Mouse (Mus musculus): Measurements from ENCODE around the gene Zfpm1. TPM values are rescaled to one million over a fixed set of nuclear protein-coding genes. Genes with fewer than 3 reads are reported as not detected.
A peak's percentile ranks its signal among the peaks of the same experiment; 100 is the strongest.

The Zfpm1 gene
- polyA plus RNA-seq, 1 experiment: not detected

DNA sequence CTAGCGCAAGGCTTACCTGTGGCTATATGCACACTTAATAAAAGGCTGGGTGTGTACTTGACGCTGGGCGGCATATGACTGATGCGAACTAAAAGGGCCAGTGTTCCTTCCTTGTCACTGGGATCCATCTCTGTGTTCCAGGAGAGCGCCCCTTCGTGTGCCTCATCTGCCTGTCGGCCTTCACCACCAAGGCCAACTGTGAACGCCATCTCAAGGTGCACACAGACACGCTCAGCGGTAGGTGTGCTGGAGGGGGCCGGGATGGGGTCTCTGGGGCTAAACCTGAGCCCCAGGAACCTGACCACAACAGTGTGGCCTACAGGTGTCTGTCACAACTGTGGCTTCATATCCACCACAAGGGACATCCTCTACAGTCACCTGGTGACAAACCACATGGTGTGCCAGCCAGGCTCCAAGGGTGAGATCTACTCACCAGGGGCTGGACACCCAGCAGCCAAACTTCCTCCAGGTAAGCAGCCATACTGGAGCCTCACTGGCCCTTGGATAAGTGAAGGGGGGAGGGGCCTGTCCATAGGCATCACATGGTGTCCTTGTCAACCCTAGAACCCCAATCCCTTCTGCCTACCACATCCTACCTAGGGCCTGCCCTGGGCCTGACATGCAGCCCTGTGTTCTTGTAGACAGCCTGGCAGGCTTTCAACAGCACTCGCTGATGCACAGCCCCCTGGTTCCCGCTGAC, 53.0 kb downstream of the Zfpm1 start:
- peaks cover 17% of the 10 kb centered on the region for H3K4me1 ChIP-seq (ENCODE audit: control insufficient read depth, insufficient read depth, low read length)
- no peak overlapping the region for H3K4me3 ChIP-seq (ENCODE audit: insufficient read depth, low read depth, low read length)
- WGBS: 90% methylated on average over 13 of the region's 13 CpGs
- H3K27ac ChIP-seq (ENCODE audit: insufficient read depth, low read depth, low read length): no peak overlapping the region
- no peak for TF ChIP-seq POLR2A (IDR thresholded peaks at IDR 0.05; ENCODE audit: insufficient read depth, low read depth, low read length)
- TF ChIP-seq CTCF (IDR thresholded peaks at IDR 0.05; ENCODE audit: insufficient read depth, low read depth, low read length): no peak

DNA sequence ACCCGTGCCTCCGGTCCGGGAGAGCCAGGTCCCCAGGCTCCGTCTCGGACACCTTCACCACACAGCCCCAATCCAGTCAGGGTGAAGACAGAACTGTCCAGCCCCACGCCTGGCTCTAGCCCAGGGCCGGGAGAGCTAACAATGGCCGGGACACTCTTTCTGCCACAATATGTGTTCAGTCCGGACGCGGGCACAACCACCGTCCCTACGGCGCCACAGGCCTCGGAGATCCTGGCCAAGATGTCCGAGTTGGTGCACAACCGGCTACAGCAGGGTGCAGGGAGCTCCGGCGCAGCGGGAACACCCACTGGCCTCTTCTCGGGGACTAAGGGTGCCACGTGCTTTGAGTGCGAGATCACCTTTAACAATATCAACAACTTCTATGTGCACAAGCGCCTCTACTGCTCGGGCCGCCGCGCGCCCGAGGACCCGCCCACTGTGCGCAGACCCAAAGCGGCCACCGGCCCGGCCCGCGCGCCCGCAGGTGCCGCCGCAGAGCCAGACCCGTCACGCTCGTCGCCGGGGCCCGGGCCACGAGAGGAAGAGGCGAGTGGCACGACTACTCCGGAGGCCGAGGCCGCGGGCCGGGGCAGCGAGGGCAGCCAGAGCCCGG, 53.8 kb downstream of the Zfpm1 start:
- Histone ChIP-seq H3K4me3 (ENCODE audit: insufficient read depth, low read depth, low read length) (peak overlapping the region; percentile 55), H3K4me1 (ENCODE audit: control insufficient read depth, insufficient read depth, low read length) (peaks cover 17% of the 10 kb centered on the region), H3K27ac (ENCODE audit: insufficient read depth, low read depth, low read length) (no peak overlapping the region)
- no peak for TF ChIP-seq POLR2A (IDR thresholded peaks at IDR 0.05; ENCODE audit: insufficient read depth, low read depth, low read length)
- TF ChIP-seq CTCF (IDR thresholded peaks at IDR 0.05; ENCODE audit: insufficient read depth, low read depth, low read length): no peak
- 20% methylated on average over 57 of the region's 57 CpGs for WGBS

- H3K27ac ChIP-seq (ENCODE audit: insufficient read depth, low read depth, low read length): no peak overlapping the region
- WGBS: 16% methylated on average over 81 of the region's 81 CpGs
- H3K4me3 ChIP-seq (ENCODE audit: insufficient read depth, low read depth, low read length): peak overlapping the region; percentile 55
Measured at GRCm38 (mm10) chr8:122336251-122336910, 54.4 kb downstream of the Zfpm1 start.

GRCm38 (mm10) chr8:122338852-122339251, 56.9 kb downstream of the Zfpm1 start:
- 61% methylated on average over 6 of the region's 6 CpGs for WGBS
- no peak for TF ChIP-seq POLR2A (IDR thresholded peaks at IDR 0.05; ENCODE audit: insufficient read depth, low read depth, low read length)
- no peak for TF ChIP-seq CTCF (IDR thresholded peaks at IDR 0.05; ENCODE audit: insufficient read depth, low read depth, low read length)
- Histone ChIP-seq H3K4me1 (ENCODE audit: control insufficient read depth, insufficient read depth, low read length) (peaks cover 31% of the 10 kb centered on the region), H3K27ac (ENCODE audit: insufficient read depth, low read depth, low read length) (no peak overlapping the region), H3K4me3 (ENCODE audit: insufficient read depth, low read depth, low read length) (no peak overlapping the region)

More at GRCm38 (mm10) chr8:122336251-122336910, 54.4 kb downstream of the Zfpm1 start:
- TF ChIP-seq CTCF (IDR thresholded peaks at IDR 0.05; ENCODE audit: insufficient read depth, low read depth, low read length) (no peak), POLR2A (IDR thresholded peaks at IDR 0.05; ENCODE audit: insufficient read depth, low read depth, low read length) (peak; percentile 49; the same call in 1 of the 2 replicates)
- peaks cover 17% of the 10 kb centered on the region for H3K4me1 ChIP-seq (ENCODE audit: control insufficient read depth, insufficient read depth, low read length)

DNA sequence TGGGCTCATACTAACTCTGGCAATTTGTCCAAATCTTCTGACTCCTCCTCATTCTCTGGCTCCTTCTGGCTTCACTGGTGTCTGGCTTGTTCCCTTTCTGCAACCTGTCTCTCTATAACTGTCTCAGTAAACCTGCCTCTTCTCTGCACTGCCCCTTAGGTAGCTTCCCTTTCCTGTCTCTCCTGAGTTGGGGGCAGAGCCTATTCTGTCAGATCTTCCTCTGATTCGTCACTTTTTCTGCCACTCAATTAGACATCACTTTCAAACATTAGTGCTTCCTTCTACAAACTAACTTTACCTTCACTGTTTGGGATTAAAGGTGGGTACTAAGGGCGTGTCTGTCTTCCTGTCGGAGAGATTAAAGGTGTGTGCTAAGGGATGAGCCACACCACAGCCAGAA, 58.8 kb downstream of the Zfpm1 start:
- Histone ChIP-seq H3K4me1 (ENCODE audit: control insufficient read depth, insufficient read depth, low read length) (peaks cover 42% of the 10 kb centered on the region), H3K27ac (ENCODE audit: insufficient read depth, low read depth, low read length) (no peak overlapping the region), H3K4me3 (ENCODE audit: insufficient read depth, low read depth, low read length) (no peak overlapping the region)
- 87% methylated on average over 3 of the region's 3 CpGs for WGBS
- TF ChIP-seq CTCF (IDR thresholded peaks at IDR 0.05; ENCODE audit: insufficient read depth, low read depth, low read length) (no peak), POLR2A (IDR thresholded peaks at IDR 0.05; ENCODE audit: insufficient read depth, low read depth, low read length) (no peak)

DNA sequence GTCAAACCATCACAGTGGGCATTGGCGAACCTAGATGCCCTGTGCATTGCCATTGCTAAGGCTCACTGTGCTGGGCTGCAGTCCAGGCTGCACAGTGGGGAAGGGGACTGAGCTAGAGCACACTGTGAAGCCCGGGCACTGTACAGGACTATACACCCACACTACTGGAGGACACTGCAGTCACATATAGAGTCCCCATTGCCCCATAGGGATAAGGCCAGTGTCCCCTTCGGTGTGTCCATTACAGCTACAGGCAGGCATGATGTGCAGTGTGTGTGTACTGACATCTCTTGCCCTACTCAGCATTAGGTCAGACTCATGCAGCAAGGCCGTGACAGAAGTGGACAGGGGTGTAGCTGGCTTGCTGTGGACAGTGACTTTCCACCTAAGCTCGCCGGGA, 59.8 kb downstream of the Zfpm1 start:
- peaks cover 33% of the 10 kb centered on the region for H3K4me1 ChIP-seq (ENCODE audit: control insufficient read depth, insufficient read depth, low read length)
- no peak overlapping the region for H3K27ac ChIP-seq (ENCODE audit: insufficient read depth, low read depth, low read length)
- 82% methylated on average over 6 of the region's 6 CpGs for WGBS
- TF ChIP-seq CTCF (IDR thresholded peaks at IDR 0.05; ENCODE audit: insufficient read depth, low read depth, low read length): no peak
- H3K4me3 ChIP-seq (ENCODE audit: insufficient read depth, low read depth, low read length): no peak overlapping the region

- Histone ChIP-seq H3K4me1 (ENCODE audit: control insufficient read depth, insufficient read depth, low read length) (peaks cover 31% of the 10 kb centered on the region), H3K4me3 (ENCODE audit: insufficient read depth, low read depth, low read length) (no peak overlapping the region), H3K27ac (ENCODE audit: insufficient read depth, low read depth, low read length) (no peak overlapping the region)
- TF ChIP-seq CTCF (IDR thresholded peaks at IDR 0.05; ENCODE audit: insufficient read depth, low read depth, low read length) (no peak), POLR2A (IDR thresholded peaks at IDR 0.05; ENCODE audit: insufficient read depth, low read depth, low read length) (no peak)
- 22% methylated on average over 5 of the region's 5 CpGs for WGBS
Measured at GRCm38 (mm10) chr8:122342362-122342761, 60.4 kb downstream of the Zfpm1 start.

GRCm38 (mm10) chr8:122342806-122343209, 60.9 kb downstream of the Zfpm1 start:
- peaks cover 36% of the 10 kb centered on the region for H3K4me1 ChIP-seq (ENCODE audit: control insufficient read depth, insufficient read depth, low read length)

GRCm38 (mm10) chr8:122343341-122343740, 61.4 kb downstream of the Zfpm1 start:
- H3K27ac ChIP-seq (ENCODE audit: insufficient read depth, low read depth, low read length): peak overlapping the region; percentile 73

More at GRCm38 (mm10) chr8:122342806-122343209, 60.9 kb downstream of the Zfpm1 start:
- 2% methylated on average over 9 of the region's 9 CpGs for WGBS
- H3K27ac ChIP-seq (ENCODE audit: insufficient read depth, low read depth, low read length): peak overlapping the region; percentile 73
- peak overlapping the region; percentile 3; the same call in 1 of the 2 replicates for H3K4me3 ChIP-seq (ENCODE audit: insufficient read depth, low read depth, low read length)
- no peak for TF ChIP-seq POLR2A (IDR thresholded peaks at IDR 0.05; ENCODE audit: insufficient read depth, low read depth, low read length)
- TF ChIP-seq CTCF (IDR thresholded peaks at IDR 0.05; ENCODE audit: insufficient read depth, low read depth, low read length): no peak

More at GRCm38 (mm10) chr8:122343341-122343740, 61.4 kb downstream of the Zfpm1 start:
- peaks cover 41% of the 10 kb centered on the region for H3K4me1 ChIP-seq (ENCODE audit: control insufficient read depth, insufficient read depth, low read length)
- TF ChIP-seq CTCF (IDR thresholded peaks at IDR 0.05; ENCODE audit: insufficient read depth, low read depth, low read length) (no peak), POLR2A (IDR thresholded peaks at IDR 0.05; ENCODE audit: insufficient read depth, low read depth, low read length) (no peak)
- H3K4me3 ChIP-seq (ENCODE audit: insufficient read depth, low read depth, low read length): peak overlapping the region; percentile 3; the same call in 1 of the 2 replicates
- WGBS: 2% methylated on average over 11 of the region's 11 CpGs

Data from olfactory bulb, adult 2 months (tissue).